Mouse (Mus musculus) embryonic facial prominence, embryonic 11.5 days (tissue): ENCODE data around the gene Tnni3. TPM values are rescaled to one million over a fixed set of nuclear protein-coding genes. Genes with fewer than 3 reads are reported as not detected.
"Not testable (repeated sequence)": the region's sequence is repeated elsewhere in the genome, so short reads cannot be mapped to it uniquely, and the experiment has no call there.

Source experiments
- ATAC-seq: fragments of 200-750 bp; cut with Nextera tagmentation; replicated peaks from 2 replicates; pipeline ENCODE4 v1.8.0; 2017; ENCODE audit warnings: low read depth; ENCODE audit not compliant: insufficient number of reproducible peaks, low FRiP score, low TSS enrichment
- DNase-seq: peaks from one replicate; pipeline ENCODE4 v3.0.0-alpha.2; 2015; ENCODE audit warnings: low spot score
- H3K27ac ChIP-seq: fragments of 300-500 bp; sonication (generic); replicated peaks from 2 replicates; pipeline ENCODE4 v1.5.1; 2014; ENCODE audit warnings: mild to moderate bottlenecking, low read depth, low read length, control low read depth
- H3K27me3 ChIP-seq: fragments of 300-500 bp; sonication (generic); 2 replicates; pipeline ENCODE4 v1.6.1; 2014; ENCODE audit warnings: mild to moderate bottlenecking, low read length, moderate library complexity, mixed read lengths; ENCODE audit not compliant: control insufficient read depth, insufficient read depth
- H3K36me3 ChIP-seq: fragments of 300-500 bp; sonication (generic); replicated peaks from 2 replicates; pipeline ENCODE4 v1.6.1; 2014; ENCODE audit warnings: low read depth, mild to moderate bottlenecking, low read length, moderate library complexity, mixed read lengths; ENCODE audit not compliant: control insufficient read depth, insufficient read depth
- H3K4me1 ChIP-seq: fragments of 300-500 bp; sonication (generic); 2 replicates; pipeline ENCODE4 v1.6.1; 2014; ENCODE audit warnings: low read length, mixed read lengths; ENCODE audit not compliant: control insufficient read depth, insufficient read depth
- H3K4me2 ChIP-seq: fragments of 300-500 bp; sonication (generic); 2 replicates; pipeline ENCODE4 v1.6.1; 2014; ENCODE audit warnings: low read depth, mild to moderate bottlenecking, control low read depth, low read length, moderate library complexity
- H3K4me3 ChIP-seq: fragments of 300-500 bp; sonication (generic); 2 replicates; pipeline ENCODE4 v1.5.1; 2014; ENCODE audit warnings: low read depth, low read length, control low read depth
- H3K9ac ChIP-seq: fragments of 300-500 bp; sonication (generic); replicated peaks from 2 replicates; pipeline ENCODE4 v1.6.1; 2014; ENCODE audit warnings: mild to moderate bottlenecking, control low read depth, low read length
- H3K9me3 ChIP-seq: fragments of 300-500 bp; sonication (generic); replicated peaks from 2 replicates; pipeline ENCODE4 v1.6.1; 2016; ENCODE audit warnings: mild to moderate bottlenecking, low read length, inconsistent platforms, mixed read lengths; ENCODE audit not compliant: control insufficient read depth
- WGBS: fragments of 180-500 bp; shearing (Covaris S2); extraction: QIAGEN DNeasy Blood & Tissue Kit; methylation state at CpG from one replicate; pipeline ENCODE4 v1.1.7; 2014; 5-methylcytosine and 5-hydroxymethylcytosine counted together
- polyA plus RNA-seq: library from polyadenylated mRNA; unstranded; fragments of >200 nt; fragmentation: Nextera tagmentation; extraction: Ambion mirVana; gene quantifications from 2 replicates; pipeline ENCODE4 v1.2.1, GENCODE M21; 2014

Gene Tnni3
- polyA plus RNA-seq, 1 experiment from 2014 or later = 9.9 TPM

DNA sequence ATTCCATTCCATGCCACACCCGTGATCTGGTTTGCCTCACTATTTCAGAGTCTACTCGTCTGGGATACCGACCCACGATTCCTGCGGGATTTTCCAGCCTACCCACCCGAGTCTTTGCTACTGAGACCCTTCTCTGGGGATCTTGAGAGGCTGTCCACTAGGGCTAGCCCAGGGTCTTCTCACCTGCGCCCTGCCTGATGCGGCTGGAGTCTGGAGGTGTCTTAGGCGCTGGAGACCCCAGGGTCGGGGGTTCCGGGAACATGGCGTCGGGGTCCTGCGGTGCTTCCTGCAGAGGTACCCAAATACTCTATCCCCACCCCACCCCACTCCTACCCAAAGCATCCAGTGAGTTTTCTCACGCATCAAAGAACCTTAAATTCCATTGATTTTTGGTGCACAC is 22.0 kb upstream of the Tnni3 start:
- Histone ChIP-seq H3K4me1 (no peaks in the 10 kb centered on the region; the same call in 1 of the 2 replicates), H3K36me3 (no peaks in the 10 kb centered on the region), H3K27me3 (peaks cover 2% of the 10 kb centered on the region; the same call in 1 of the 2 replicates), H3K9ac (no peak overlapping the region; the same call in 1 of the 2 replicates), H3K27ac (no peak overlapping the region), H3K4me3 (no peak overlapping the region), H3K4me2 (peak overlapping the region; percentile 65), H3K9me3 (no peaks in the 10 kb centered on the region)
- 70% methylated on average over 15 of the region's 15 CpGs for WGBS
- DNase-seq (no peak), ATAC-seq (peak; percentile 5; the same call in 1 of the 2 replicates)

DNA sequence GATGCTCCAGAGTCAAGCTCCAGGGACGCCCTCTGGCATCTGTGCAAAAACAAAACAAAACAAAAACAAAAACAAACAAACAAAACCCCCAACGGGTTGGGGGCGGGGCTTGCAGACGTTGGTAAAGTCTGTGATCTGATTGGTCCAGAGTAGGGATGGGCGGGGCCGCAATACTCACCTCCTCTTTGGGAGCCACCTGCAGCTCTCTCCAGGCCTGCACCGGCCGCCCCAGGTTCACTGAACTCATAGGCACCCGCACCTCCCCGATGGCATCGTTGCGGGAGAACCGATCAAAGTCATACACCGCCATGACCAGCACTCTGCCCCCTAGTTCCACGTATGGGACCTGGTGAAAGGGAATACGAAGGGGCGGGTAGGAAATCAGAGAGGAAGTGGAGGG is 18.0 kb upstream of the Tnni3 start:
- peaks cover 2% of the 10 kb centered on the region; the same call in 1 of the 2 replicates for H3K27me3 ChIP-seq
- no peaks in the 10 kb centered on the region; the same call in 1 of the 2 replicates for H3K4me1 ChIP-seq
- H3K9ac ChIP-seq = no peak overlapping the region
- no peaks in the 10 kb centered on the region for H3K9me3 ChIP-seq
- no peak overlapping the region for H3K4me2 ChIP-seq
- no peaks in the 10 kb centered on the region for H3K36me3 ChIP-seq
- H3K27ac ChIP-seq = no peak overlapping the region
- no peak overlapping the region for H3K4me3 ChIP-seq
- ATAC-seq (no peak), DNase-seq (no peak)
- WGBS = 35% methylated on average over 17 of the region's 17 CpGs

DNA sequence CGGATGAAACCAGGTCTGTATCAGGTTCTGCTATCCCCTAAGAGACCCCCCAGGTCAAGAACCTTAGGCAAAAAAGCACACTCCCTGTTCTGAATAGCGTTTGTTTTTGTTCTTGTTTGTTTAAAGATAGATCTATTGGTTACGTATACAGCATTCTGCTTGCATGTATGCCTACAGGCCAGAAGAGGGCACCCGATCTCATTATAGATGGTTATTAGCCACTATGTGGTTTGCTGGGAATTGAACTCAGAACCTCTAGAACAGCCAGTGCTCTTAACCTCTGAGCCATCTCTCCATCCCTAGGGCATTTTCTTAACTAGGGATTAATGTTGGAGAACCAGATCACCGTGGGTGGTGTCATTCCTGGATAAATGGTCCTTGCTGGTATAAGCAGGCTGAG is 17.3 kb upstream of the Tnni3 start:
- Histone ChIP-seq H3K9me3 (no peaks in the 10 kb centered on the region), H3K4me2 (no peak overlapping the region), H3K4me3 (no peak overlapping the region), H3K27me3 (no peaks in the 10 kb centered on the region), H3K36me3 (no peaks in the 10 kb centered on the region), H3K27ac (no peak overlapping the region), H3K4me1 (no peaks in the 10 kb centered on the region; the same call in 1 of the 2 replicates), H3K9ac (no peak overlapping the region)
- 62% methylated on average over 5 of the region's 5 CpGs for WGBS
- DNase-seq (no peak), ATAC-seq (no peak)

DNA sequence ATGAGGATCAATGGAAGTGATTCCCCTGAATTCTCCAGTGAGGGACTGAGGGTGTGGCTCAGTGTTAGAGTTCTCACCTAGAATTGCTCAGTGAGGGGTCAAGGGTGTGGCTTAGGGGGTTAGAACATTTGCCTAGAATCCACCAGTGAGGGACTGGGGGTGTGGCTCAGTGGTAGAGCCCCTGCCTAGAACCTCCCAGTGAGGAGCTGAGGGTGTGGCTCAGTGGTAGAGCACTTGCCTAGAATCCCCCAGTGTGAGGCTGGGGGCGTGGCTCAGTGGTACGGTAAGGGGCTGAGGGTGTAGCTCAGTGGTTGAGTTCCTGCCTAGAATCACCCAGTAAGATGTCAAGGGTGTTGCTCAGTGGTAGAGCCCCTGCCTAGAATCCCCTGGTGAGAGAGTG is 15.0 kb upstream of the Tnni3 start:
- no peak for ATAC-seq
- WGBS = 84% methylated on average over 2 of the region's 2 CpGs

DNA sequence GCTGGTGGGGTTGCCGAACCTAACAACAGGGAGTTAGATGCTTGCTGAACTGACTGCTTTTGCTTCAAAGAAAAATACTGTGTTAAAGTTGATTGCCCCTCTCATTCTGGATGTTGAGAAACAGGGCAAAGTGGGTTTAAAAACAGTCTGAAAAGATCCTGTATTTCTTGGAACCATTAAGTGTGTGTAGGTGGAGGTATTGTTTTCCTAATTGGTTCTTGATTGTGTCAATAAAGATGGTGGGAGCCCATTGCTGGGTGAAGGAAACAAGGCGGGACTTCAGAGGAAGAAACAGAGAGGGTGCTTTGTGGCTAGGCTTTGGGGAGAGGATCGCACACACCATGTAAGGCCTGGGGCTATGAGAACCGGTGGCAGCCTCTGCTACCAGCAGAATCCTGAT is 13.2 kb upstream of the Tnni3 start:
- Histone ChIP-seq H3K4me1 (no peaks in the 10 kb centered on the region), H3K27ac (no peak overlapping the region), H3K27me3 (no peaks in the 10 kb centered on the region), H3K4me2 (no peak overlapping the region), H3K9ac (no peak overlapping the region), H3K36me3 (no peaks in the 10 kb centered on the region), H3K9me3 (no peaks in the 10 kb centered on the region), H3K4me3 (no peak overlapping the region)
- DNase-seq (no peak), ATAC-seq (no peak)
- WGBS = 49% methylated on average over 4 of the region's 4 CpGs

More for the DNA sequence above, 15.0 kb upstream of the Tnni3 start:
- no peak overlapping the region for H3K4me2 ChIP-seq
- H3K4me1 ChIP-seq = no peaks in the 10 kb centered on the region
- no peak overlapping the region for H3K9ac ChIP-seq
- H3K27me3 ChIP-seq = no peaks in the 10 kb centered on the region
- no peak overlapping the region for H3K27ac ChIP-seq
- no peaks in the 10 kb centered on the region for H3K9me3 ChIP-seq
- no peak for DNase-seq
- no peak overlapping the region for H3K4me3 ChIP-seq
- H3K36me3 ChIP-seq = no peaks in the 10 kb centered on the region

DNA sequence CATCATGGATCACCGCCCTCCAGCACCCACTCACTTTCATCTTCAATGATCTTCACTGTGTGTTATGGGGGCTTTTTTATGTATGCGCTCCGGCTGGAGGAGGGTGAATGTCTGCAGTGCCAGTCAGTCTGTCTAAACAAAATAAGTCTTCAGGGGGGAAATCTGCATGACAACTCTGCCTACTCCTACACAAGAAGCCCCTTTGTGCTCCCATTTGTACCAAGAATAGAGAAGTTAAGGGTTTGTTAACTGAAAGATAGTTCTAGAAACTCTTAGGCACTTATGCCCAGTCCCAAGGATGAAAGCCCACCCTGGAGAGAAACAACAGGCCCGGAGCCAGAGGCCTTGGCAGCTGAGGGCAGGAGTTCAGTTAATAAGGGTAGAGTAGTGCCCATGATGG is 12.3 kb upstream of the Tnni3 start:
- H3K36me3 ChIP-seq = no peaks in the 10 kb centered on the region
- no peak overlapping the region for H3K9ac ChIP-seq
- no peak overlapping the region for H3K4me3 ChIP-seq
- 84% methylated on average over 4 of the region's 4 CpGs for WGBS
- no peak overlapping the region for H3K27ac ChIP-seq
- H3K4me2 ChIP-seq = no peak overlapping the region
- no peaks in the 10 kb centered on the region for H3K27me3 ChIP-seq
- DNase-seq = no peak
- no peaks in the 10 kb centered on the region for H3K4me1 ChIP-seq
- H3K9me3 ChIP-seq = no peaks in the 10 kb centered on the region
- ATAC-seq = no peak

DNA sequence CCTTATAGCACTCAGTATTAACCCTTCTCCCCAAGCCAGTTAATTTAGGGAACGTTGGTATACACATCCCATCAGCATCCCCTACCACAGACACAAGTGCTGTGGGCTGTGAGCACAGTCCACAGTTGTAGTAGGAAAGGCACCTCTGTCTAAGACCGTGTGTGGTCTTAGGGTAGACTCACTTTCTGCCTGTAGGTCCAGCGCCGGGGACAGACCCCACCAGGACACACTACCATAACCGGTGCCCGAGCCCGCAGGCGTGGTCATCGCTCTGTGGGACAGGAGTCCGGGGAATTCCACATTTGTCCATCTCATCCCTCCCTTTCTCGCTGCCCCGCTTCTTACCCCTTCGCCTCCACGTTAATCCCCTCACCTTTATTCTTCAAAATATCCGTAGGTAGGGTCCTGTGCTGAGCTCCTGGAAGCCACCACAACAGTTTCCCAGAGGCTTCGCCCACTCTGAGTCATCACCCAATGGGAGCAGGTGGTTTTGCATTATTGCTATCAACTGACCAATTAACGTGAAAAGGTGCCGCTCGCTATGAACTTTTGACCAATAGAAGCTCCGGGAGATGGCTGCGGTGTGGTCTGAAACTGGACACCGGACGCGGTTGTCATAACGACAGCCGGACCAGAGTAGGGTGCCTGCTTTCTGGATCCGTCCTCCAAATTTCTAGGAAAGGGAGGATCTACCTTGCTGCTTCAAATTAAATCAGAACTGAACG is 8.1 kb upstream of the Tnni3 start, which contains the start of gene Dnaaf3:
Dnaaf3 (minus strand) TSS at position 449 of the 725 bp plus-strand sequence.
- 3% methylated on average over 28 of the region's 28 CpGs for WGBS
- H3K4me3 ChIP-seq = peak within 1 kb of the TSS; percentile 33
- H3K9me3 ChIP-seq = no peaks in the 10 kb centered on the region
- H3K9ac ChIP-seq = peak within 1 kb of the TSS; percentile 25; the same call in 1 of the 2 replicates
- DNase-seq (peak; percentile 92), ATAC-seq (peak; percentile 89)
- H3K27ac ChIP-seq = no peak within 1 kb of the TSS
- no peaks in the 10 kb centered on the region for H3K36me3 ChIP-seq
- no peaks in the 10 kb centered on the region for H3K27me3 ChIP-seq
- peak within 1 kb of the TSS; percentile 51 for H3K4me2 ChIP-seq
- no peaks in the 10 kb centered on the region for H3K4me1 ChIP-seq

DNA sequence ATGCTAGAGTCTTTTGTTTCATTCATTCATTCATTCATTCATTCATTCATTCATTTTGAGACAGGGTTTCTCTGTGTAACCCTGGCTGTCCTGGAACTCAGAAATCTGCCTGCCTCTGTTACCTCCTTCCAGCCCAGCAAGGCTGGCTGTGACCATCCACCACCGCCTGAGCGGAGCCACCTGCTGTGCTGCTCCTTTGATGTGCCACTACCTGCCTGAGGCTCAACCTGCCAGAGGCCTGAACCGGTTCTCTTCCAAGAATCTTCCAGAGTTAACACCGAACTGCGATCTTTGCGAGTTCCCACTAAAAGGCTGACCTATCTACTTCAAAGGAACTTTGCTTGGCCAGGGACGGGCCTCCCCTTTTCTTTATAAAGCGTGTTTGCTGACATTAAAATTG is 6.1 kb upstream of the Tnni3 start:
- H3K4me2 ChIP-seq, H3K27ac ChIP-seq, H3K4me3 ChIP-seq, H3K36me3 ChIP-seq, H3K9ac ChIP-seq, H3K27me3 ChIP-seq, H3K9me3 ChIP-seq, H3K4me1 ChIP-seq, DNase-seq, ATAC-seq: not testable (repeated sequence)
- WGBS = 44% methylated on average over 8 of the region's 8 CpGs
